Mouse (Mus musculus) cerebellum, postnatal 14 days (tissue): ENCODE measurements around the gene Lhx5.

Experiments
- DNase-seq, 2 experiments: peaks; one replicate each; pipeline ENCODE4 v3.0.0; 2021; ENCODE audit warnings: mixed read lengths in 2 of 2

Gene Lhx5

DNA sequence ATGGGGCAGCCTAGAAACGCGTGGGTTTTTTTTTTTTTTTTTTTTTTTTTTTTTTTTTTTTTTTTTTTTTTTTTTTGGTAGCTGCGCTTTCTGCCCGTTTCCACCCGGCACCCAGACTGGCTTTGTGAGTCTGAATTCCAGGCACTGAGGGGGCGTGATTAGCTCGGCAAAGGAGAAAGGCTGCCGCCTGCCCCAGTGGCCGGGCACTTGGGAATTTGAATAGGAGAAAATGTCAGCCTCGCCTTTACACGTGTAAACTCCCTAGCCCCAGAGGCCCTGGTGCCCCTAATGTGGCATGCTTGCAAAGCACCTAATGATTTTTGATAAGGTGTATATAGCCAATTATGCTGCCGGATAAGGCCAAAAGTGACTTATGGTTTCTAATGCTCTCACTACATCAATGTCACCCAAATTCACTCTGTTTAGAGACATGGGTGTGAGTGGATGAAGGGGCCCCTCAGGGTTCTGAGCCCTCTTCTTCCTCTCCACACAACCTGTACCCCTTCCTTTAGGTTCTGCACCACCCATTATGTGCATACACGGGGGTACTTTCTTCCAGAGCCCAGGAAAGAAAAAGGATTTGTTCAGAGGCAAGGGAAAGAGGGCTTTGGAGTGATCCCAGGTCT is 1.7 kb downstream of the Lhx5 start:
- no peak for DNase-seq

- peak in 1 of 2 experiments; percentile 16 for DNase-seq
These were observed 2.8 kb downstream of the Lhx5 start for GRCm38 (mm10) chr5:120434231-120434735.

DNA sequence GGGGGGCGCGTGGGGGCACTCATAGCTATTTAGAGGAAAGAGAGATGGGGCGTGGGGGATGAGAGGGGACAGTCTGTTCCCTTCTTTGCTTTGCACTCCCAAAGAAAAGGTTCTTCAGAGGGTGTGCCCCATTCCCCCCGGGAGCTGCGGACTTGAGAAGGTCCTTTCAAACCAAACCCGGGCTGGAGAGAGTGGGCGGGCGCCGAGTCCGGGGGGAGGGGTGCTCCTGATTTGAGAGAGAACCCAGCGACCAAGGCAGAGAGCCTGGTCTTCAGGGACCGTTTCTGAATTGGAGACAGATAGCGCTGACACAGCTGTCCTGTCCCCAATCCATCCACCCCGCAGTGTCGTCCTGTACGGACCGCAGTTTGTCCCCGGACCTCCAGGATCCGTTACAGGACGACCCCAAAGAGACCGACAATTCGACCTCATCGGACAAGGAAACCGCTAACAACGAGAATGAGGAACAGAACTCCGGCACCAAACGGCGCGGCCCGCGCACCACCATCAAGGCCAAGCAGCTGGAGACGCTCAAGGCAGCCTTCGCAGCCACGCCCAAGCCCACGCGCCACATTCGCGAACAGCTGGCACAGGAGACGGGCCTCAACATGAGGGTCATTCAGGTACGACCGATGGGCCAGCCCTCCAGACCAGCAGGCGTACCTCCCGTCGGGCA is 3.6 kb downstream of the Lhx5 start:
- peak in 1 of 2 experiments; percentile 25 for DNase-seq

DNA sequence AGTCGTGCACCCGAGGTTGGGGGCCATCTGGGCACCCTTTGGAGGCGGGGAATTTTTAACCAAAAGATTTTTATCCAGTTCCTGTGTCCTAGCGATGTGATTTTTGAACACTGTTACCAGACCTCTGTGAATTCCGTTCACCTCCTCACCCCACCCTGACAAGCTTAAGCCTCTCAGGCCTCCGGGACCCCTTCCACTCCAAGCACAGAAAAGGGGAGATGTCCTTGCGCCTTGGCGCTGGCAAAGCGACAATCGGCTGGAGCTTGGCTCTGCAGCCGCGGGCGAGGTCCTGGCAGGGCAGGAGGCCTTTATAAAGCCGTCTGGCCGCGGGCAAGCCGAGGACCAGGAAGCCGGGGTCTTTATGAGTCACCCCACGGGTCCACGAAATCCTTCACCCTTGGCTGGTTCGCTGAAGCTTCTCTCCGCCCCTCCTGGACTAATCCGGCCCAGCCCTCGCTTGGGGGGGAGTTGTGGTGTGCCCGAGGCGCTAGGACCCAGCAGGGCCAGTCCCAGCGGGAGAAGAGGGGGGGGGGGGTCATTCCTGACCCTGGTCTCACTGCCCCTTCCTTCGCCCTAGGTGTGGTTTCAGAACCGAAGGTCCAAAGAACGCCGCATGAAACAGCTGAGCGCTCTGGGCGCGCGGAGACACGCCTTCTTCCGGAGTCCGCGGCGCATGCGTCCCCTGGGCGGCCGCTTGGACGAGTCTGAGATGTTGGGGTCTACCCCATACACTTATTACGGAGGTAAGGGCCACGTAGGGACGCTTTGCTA is 4.4 kb downstream of the Lhx5 start:
- DNase-seq, result peak; percentile 30 to 32

DNA sequence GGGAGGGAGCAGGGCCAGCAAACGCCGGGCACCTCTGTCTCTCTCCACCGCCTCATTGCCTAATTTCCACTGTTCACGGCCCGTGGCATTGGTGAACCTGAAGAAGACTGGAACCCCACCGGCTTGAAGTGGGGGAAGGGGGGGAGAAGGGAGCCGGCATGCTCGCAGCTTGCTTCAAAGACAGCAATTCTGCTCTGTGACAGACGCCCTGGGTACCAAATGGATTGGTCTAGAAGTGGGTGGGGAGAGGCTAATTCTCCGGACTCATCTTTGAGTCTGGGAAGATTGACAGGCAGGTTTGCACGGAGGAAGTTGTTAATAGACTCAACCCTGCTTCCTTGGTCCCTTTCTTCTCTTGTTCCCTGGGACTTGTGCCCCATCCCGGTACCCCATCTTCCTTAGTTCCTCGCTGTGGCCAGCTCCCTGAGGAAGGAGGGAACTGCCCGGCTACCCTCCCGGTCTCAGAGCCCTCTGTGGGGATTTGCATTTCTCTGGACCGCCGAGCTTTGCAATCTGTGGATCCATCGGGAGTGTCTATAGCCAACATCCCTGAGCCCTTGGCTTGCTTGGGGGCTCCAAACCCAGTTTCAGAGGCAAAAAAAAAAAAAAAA is 5.5 kb downstream of the Lhx5 start:
- peak in 1 of 2 experiments; percentile 21 for DNase-seq

- no peak for DNase-seq
These were observed 6.0 kb downstream of the Lhx5 start for GRCm38 (mm10) chr5:120437539-120437938.

DNA sequence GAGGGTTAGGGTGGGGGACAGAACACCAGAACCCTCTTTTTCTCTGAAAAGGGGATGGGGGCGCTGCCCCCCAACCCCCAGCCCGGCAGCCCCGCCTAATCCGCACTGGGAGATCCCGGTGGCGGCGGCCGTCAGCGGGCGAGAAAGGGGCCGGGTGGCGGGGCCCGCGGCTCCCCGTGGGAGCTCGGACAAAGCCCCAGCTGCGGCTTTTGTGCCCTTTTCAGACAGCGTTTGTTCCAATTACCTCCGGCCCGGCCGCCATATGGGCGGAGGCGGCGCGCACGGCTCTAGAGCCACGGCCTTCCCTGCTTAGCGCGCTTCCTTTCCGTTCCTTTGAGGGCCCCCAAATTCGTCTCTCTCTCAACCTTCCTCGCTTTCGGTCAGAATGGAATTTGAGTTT is 6.5 kb downstream of the Lhx5 start:
- DNase-seq, result peak in 1 of 2 experiments; percentile 39

DNA sequence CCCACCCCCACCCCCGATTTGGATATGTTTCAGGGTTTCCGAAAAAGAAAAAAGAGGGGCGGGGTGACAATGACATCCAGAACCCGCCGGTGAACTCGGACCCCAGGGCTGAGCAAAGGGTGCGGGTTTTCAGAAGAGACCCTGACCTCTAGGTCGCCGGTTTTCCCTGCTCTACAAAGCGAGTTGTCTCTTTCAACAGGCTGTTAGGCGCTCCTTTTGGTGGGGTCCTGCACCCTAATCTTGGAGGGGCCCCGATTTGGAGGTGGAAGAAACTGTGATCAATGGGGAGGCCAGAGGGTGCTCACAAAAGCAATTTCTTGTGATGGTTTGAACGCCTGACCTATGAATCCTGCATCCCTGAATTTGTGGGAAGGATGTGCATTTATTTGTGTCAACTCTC is 7.0 kb downstream of the Lhx5 start:
- no peak for DNase-seq

DNA sequence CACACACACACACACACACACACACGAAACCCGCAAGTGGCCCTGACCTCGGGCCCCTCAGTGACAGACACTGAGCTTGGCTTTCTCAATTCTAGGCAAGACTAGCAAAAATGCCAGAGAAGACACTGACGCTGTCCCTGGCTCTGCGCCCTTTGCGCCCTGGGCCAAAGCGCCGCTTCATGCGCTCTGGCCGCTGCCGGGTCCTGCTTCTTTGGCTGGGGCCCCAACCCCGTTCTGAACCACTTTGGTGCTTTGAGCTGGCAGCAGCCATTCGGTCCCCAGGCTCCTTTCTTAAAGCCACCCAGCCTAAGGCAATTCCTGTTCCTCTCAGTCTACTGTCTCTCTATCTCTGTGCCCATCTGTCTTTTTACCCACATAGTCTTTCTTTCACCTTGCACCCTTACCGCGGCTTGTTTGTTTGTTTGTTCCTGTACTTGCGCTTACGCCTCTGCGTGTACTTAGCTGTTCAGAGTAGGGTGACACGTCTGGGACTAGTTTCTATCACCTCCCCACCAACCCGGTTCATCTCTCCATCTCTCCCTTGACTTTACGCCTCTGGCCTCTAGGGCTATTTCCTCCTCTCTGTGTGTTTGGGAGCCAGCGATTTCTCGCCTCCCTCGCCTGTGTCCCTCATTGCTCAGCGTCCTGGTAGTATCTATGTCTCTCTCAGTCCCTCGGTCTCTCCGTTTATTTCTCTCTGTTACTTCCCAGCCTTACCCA is 7.7 kb downstream of the Lhx5 start:
- DNase-seq, result peak; percentile 68 to 75

GRCm38 (mm10) chr5:120439887-120440670 is 8.6 kb downstream of the Lhx5 start:
- peak; percentile 38 to 40 for DNase-seq

DNA sequence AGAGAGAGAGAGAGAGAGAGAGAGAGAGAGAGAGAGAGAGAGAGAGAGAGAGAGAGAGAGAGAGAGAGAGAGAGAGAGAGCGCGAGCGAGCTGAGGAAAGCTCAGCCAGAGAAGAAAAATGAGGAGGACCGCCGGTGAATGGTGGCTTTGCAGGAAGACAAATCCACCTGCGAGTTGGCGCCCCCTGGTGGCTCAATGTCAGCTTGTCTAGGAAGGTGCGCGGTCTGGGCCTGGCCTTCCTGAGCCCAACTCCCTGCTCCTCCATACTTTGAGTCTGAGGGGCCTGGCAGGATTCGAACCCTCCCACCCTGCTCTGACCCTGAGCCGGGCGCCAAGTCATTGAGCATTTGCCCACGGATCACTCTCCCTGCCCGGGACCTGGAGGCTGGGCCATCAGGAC is 9.2 kb downstream of the Lhx5 start:
- peak; percentile 99 to 100 for DNase-seq

GRCm38 (mm10) chr5:120447305-120447704 is 15.8 kb downstream of the Lhx5 start:
- DNase-seq, result no peak

GRCm38 (mm10) chr5:120454756-120455337 is 23.3 kb downstream of the Lhx5 start:
- DNase-seq, result no peak

- no peak for DNase-seq
These were observed 24.8 kb downstream of the Lhx5 start for GRCm38 (mm10) chr5:120456253-120456652.

DNA sequence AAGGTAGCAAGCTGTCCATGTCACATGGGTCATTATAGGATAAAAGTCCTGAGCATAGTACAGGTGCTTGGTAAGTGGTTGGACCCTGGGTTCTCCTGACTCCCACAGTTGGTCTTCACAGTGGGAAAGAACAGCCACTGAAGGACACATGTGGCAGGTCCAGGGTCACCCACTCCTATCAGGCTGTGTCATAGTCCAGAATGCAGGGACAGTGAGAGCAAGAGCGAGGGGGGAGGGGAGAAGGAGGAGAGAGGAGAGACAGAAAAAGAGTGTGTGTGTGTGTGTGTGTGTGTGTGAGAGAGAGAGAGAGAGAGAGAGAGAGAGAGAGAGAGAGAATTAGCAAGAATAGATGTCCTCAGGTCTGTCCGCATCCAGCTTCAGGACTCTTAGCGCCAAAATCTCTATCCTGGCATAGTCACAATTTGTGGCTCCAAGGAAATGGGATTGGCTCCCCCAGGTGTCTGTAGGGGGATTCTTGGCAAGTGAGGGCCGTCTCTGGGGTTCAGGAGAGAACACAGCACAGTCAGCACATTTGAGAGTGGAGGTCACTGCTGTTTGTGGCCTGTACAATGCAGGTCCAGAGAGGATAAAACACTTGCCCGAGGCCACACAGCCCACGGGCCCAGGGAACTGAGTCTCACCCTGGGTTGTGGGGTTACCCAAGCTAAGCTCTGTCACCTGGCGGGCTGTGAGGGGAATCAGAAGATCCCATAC is 25.5 kb downstream of the Lhx5 start:
- DNase-seq, result peak in 1 of 2 experiments; percentile 30

DNA sequence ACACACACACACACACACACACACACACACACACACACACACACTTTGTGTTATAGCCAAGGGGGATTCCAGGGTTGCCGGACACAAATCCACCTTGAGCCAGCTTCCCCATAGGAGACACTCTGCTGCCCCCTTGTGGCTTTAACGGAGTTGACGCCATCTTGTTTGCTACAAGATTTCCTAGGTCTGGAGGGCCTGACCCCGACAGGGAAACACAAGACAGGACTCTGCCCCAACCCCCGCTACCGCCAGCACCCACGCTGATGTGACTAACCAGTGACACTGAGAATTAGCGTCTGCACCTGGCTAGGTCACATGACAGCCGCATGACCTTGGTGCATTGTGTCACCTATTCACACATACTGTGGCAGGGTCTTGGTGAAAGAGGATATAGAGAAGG is 26.1 kb downstream of the Lhx5 start:
- peak; percentile 87 to 95 for DNase-seq

DNA sequence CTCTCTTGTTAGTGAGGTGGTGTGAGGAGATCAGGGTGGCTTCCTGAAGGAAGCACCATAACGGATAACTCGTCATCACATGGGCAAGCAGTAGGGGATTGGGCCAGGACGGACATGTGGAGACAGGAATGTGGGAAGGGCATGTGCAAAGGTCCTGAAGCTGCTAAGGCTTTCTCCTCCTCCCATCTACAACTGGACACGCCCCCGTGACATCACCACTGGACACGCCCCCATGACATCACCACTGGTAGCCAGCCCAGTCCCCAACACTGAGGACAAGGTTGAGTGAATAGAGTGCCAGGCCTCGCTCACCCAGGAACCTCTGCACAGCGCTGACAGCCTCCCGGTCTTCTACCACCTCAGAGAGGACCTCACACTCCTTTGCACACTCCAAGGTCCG is 27.6 kb downstream of the Lhx5 start:
- DNase-seq, result peak in 1 of 2 experiments; percentile 46

DNA sequence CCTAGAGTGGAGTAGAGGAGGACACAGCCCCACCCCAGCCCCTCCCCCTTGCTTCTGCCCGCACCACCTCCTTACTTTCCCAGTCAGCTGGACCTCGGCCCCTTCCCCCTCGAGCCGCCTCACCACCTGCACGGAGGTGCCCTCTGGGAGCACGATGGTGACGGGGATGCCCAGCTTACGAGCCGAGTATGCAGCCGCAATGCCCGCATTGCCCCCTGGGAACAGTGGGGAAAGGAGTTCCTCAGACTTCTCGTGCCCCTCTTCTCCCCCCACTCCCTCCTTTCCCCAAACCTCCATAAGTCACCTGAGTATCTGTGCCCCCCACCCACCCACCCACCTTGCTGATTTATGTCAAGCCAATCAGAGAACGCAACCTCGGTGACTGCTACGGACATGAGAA is 30.4 kb downstream of the Lhx5 start:
- no peak for DNase-seq

DNA sequence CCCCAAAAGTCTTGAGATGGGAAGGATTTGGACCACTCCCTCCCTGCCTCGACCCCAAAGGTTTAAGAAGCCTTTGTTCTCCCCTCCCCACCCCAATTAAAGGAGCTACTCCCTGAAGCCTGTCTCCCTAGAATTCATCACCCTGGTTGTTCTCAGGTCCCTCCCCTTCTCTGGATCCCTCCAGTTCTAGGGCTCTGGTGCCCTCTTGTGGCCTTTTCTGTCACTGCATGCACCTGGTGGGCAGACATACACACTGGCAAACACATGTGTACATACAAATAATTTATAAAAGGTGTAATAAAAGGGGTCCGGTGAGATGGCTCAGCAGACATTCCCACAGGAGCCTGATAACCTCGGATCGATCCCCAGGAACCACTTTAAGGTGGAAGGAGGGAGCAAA is 32.8 kb downstream of the Lhx5 start:
- DNase-seq, result peak in 1 of 2 experiments; percentile 68

DNA sequence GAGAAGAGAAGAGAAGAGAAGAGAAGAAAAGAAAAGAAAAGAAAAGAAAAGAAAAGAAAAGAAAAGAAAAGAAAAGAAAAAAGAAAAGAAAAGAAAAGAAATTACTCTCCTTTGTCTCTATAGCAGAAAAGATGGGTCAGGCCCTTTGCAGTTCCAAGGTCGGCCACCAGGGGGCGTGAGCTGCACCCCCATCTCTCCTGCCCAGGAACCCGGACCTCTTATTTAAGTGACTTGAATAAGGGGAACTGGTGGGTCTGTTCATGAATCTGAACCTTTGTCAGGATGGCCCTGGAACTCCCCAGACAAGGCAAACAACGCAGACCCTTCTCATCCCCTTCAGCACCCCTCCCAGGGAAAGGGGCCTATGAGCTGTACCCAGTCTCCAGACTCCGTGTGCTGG is 33.6 kb downstream of the Lhx5 start:
- peak; percentile 63 to 77 for DNase-seq

DNA sequence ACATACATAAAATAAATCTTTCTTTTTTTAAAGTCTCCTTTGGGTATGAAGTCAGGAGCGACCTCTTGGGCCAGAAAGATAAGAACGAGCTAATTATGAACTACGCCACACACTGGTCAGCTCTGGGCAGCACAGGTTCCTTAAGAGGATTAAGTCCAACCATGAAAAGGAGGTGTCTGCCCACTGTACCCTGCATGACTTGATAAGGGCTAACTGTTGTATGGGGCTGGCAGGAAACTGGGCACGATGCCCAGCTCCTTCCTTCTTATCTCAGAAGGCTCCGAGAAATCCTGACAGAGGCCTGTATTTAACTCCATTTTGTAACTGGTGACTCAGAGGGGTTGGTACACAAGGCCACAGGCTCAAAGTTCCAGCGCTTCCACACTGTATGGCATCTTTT is 34.4 kb downstream of the Lhx5 start:
- DNase-seq, result no peak
